Mouse (Mus musculus) urinary bladder, postnatal 14 days (tissue): ENCODE measurements around the gene Srrm3.
A peak's percentile ranks its signal among the peaks of the same experiment; 100 is the strongest.

Experiments
- DNase-seq: peaks from one replicate; pipeline ENCODE4 v3.0.0; 2021; ENCODE audit warnings: low spot score

Srrm3 gene

DNA sequence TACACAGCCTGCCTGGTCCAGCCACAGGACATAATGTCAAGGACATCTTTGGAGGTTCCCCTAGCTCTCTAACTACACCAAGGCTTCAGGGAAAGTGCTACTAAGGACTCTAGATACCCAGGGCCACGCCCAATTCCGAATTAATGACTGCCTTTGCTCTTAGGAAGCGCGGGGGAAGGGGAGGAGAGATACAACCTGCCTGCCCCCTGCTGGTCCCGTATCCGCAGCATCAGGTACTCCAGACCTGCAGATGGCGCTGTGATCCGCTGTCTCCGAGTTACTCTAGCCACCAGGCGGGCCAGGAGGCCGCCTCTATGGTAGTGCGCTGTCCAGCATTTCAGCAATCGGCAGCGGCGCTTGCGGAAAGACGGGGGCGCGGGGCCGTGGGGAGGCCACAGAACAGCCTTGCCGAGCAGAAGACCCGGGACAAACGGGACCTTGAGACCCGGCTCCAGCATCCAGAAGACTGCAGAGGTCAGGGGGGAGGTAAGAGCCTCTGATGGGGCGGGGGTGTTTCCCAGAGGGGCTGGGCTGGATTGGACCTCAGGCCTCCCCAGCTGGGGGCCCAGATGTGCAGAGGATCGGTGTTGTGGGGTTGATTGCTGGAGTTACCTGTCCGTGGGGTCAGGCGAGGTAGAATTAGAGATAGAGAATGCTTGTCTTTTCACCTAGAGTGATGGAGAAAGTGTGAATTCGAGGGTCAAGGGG is at the start of gene Srrm3:
Gene Srrm3 (plus strand): TSS at position 336 of the 708 bp plus-strand sequence.
- peak; percentile 93 for DNase-seq

DNA sequence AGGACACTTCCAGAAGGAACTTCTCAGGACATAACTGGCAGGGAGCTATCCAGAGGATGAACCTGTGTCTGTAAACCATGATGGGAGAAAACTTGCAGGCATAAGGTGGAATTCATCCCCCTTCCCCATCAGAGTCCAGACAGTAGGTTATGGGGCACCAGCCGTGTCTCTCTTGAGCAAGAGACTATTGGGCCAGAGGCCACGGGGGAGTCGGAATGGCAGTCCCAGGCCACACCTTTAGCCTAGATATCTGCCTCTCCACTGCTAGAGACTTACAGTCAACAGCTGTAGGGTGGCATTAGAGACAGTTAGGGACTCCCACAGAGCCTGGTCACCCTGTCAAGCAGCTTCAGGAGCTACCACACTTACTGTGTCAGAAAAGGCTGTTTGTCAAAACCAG is 44.8 kb upstream of the Srrm3 start:
- no peak for DNase-seq

DNA sequence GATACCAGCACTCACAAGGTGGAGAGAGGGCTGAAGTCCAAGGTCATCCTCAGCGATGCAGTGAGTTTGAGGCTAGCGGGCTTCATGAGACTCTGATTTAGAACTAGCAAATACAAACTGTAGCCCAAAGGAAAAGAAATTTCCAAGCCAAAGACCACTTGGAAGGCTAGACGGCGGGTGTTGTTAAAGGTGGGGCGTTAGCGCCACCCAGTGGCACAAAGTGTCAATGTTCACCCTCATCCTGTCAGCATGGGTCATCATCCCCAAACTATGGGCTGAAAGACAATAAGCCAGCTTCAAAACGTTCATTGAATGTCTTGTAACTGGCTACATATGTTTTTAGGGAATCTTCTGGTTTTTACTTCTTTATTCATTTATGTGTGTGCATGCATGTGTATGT is 43.2 kb upstream of the Srrm3 start:
- DNase-seq: peak; percentile 69

DNA sequence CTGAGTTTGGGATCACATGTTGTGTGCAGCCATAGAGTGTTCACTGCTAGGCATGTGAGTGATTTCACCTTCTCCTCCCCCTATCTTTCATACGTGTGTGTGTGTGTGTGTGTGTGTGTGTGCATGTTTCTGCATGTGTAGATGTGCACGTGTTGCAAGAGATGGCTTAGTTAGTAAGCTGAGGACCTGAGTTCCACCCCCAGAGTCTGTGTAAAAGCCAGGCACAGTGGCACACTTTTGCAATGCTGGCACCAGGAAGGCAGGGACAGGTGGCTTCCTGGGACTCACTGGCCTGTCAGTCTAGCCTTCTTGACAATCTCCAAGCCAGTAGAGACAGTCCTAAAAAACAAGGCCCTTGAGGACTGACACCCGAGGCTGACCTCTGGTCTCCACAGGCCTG is 41.7 kb upstream of the Srrm3 start:
- no peak for DNase-seq

DNA sequence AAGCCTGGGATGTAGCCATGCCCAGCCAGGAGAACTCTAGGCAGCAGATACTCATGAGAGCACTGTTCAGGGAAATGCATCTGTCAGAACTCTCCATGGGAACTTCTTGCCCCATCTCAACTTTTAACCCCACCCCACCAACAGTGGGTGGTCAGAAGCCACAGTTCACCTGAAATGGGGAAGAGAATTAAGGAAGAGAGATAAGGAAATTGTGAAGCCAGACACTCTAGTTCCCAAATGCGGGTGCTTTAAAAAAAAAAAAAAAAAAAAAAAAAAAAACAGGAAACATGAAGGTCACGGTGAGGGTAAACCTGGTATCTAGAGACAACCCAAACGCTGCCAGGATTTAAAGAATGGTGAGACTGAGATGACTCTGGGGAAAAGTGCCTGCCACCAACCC is 34.2 kb upstream of the Srrm3 start:
- no peak for DNase-seq

DNA sequence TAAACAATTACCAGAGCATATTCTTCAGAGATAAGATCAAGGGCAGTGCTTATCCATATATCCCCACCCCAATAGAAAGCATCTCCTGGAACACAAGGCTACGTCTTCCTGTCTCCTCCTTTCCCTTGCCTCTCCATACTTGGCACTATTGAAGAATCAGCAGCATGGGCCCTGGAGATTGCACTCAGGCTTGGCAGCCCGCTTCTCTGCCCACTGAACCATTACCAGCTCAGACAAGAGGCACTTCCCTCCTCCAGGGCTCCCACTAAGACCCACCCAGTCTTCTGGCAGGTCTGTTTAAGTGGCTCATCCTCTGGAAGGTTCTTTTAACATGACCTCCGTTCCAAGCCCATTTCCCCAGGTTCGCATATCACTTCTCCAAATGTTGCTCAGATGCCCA is 30.1 kb upstream of the Srrm3 start:
- DNase-seq: no peak

DNA sequence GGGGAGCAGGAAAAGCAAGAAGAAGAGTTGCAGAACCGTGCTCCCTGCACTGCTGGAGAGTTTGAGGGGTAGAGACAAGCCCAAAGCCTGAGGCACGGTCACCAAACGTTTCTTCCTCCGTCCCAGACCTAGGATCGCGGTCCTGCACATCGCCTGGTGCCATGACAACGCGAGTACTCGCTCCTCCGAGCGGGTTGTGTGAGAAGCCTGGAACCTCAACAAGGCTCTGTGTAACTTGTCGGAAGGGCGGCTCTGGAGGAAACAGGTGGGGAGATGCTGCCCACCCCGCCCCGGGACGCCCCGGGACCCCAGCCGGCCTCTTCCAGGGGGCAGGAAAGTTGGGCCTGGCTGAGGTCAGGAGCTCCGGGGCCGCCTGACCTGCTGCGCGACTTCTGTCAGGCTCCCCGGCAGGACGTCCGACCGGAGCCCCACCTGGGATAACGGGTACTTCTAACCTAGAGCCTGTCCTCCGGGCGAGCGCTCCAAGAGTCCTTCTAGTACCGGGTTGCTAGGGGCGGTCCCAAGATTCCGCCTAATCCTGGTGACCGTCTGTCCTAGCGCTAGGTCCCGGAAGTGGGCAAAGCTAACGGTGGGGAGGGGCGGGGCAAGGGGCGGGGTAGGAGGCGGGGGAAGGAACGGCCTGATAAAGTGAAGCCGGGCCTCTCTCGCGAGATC is 28.8 kb upstream of the Srrm3 start, which contains the start of gene Styxl1:
Gene Styxl1 (minus strand): TSS at position 590 of the 675 bp plus-strand sequence.
- DNase-seq: no peak

DNA sequence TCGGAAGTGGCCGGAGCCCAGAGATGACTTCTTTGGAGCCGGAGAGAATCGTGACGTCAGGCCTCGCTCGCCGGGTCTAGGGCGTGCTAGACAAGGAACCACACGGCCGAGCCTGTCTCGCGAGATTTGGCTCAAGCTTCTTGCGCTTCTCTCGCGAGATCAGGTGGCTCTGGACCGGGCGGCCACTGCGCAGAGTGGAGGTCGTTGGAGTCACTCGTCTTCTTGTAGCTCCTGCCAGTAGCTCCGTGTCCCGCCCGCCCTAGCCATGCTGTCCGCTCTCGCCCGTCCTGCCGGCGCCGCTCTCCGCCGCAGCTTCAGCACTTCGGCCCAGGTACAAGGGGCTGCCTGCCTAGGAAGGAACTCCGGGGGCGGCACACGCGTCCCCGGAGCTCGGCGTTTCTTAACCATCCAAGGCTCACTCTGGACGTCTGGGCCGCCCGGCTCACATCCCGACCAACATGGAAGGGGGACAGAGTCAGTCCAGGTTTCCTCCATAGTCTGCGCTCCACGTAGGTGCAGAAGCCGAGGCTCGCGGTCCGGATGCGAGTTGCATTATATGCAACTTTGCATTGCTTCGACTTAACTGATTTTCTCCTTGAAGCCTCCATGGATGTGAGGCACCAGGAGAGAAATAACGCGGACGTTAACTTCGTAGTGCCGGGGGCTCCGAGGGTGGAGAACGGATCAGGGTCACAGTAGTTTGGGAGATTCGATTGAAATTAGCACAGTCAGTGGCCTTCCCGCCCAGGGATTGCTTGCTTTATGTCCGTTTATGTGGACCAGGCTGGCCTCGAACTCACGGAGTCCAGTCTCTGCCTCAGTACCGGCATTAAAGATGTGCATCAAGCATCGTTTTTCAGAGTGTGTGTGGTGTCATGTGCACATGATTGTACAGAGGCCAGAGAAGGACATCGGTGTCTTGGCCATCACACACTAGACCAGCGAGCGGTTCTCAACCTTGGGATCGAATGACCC is 27.9 kb upstream of the Srrm3 start, which contains the start of gene Mdh2:
Gene Mdh2 (plus strand): TSS at position 10 of the 975 bp plus-strand sequence.
- DNase-seq: peak; percentile 100

DNA sequence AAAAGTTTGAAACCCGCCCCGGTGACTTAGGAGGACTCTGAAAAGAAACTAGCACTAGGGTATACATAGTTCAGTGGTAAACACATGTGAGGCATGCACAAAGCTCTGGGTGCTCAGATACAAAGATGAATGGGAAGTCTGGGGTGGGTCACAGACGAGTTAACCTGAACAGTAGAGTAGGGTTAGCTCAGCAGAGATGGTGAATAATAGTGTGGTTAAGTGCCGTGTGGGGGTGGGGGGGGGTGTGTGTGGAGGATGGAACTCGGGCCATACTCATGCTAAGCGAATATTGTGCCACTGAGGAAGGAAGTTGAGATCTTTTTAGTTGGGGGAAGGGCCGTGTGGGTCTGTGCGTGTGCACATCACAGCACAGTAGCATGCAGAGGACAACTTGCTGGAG is 26.4 kb upstream of the Srrm3 start:
- no peak for DNase-seq

DNA sequence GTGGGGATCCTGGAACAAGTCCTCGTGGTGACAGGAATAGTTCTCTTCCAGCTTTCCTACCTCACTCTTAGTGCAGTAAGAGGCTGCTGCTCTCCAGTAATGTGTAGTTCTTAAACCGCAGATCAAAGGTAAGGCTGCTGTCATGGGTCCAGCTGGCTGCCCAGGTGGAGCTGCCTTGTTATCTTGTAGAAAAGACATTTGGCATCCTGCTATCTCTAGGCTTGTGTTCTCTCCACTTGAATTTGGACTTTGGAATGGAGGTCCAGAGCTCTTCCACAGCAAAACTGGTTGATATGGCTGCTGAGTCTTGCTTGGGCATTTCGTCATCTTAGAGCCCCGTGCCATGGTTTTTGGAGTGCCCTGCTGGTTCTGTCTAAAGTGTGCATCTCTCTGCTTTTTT is 23.8 kb upstream of the Srrm3 start:
- DNase-seq: no peak

DNA sequence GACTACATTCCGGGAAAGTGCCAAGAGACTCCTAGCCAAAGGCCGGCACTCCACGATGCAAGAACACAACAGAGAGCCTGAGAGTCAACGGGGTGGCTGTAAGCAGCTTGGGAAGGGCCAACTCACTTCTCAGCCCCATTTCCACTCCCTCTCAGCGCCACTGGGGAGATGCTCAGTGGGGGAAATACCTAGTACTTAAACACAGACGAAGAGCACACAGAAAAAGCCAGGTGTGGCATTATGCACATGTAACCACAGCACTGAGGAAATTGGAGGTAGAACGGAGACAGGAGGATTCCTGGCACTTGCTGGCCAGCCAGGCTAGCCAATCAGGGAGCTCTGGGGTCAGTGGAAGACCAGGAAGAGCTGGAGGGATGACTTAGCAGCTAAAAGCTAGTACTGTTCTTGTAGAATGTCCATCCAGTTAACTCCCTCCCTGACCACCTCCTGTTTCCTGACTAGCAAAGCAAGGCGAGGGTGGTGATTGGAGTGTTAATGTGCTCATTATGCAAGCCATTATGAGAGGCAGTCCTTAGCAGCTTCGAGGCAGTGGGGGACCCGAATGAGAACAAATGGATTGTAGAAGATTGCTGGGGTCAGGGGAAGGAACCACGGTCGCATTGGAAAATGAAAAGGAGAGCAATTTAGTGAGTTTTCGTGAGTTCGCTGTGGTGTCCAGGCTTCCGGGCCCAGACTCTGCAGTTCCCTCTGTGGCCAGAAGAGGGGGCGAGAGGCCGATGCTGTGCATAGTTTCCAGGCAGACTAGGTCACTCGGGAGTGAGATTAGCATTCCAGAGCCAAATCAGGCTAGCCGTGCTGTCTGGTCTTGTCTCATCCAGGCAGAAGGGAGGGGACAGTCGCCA is 12.5 kb upstream of the Srrm3 start:
- DNase-seq: peak; percentile 89

DNA sequence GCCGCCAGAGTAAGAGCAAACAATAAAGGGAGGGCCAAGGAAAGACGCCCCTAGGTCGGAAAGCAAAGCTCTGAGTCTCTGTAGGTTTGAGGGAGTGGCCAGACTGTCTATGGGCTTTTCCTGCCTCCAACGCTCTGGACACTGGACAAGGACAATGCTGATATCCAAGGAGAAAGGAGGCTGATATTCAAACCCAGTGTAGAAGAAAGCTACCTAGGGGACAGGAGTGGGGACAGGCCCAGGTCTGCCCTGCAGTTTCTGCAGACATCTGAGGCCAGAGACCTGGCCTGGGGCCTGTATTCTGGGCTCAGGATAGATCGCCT is 11.9 kb upstream of the Srrm3 start:
- no peak for DNase-seq

DNA sequence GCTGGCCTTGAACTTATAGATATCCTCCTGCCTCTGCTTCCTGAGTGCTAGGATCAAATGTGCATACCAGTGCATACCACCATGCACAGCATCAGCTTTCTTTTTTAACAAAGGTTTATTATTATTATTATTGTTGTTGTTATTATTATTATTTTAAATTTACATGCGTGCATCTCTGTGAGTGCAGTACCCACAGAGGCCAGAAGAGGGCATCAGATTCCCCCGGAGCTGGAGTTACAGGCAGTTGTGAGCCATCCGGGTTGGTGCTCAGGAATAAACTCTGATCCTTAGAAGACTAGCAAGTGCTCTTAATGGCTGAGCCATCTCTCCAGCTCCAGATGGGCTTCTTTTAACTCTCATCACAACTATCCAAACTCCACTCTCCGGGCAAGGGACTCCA is 6.9 kb upstream of the Srrm3 start:
- DNase-seq: no peak

DNA sequence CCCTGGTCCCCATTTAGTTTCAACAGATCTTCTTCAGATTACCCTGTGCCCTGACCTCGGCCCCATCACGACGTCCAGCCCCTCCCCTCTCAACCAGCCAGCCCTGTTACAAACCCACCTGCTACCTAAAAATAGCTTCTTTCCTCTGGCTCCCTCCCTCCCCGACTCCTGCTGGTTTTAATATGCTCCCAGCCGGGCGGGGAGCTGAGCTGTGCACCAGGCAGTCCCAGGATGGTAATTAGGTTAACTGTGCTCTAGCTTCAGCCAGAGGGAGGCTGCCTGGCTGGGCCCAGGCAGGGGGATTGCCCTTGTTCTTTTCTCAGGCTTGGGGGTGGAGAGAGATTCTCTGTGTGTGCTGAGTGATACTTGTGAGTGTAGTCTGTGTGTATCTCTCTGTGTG is 5.8 kb upstream of the Srrm3 start:
- no peak for DNase-seq

DNA sequence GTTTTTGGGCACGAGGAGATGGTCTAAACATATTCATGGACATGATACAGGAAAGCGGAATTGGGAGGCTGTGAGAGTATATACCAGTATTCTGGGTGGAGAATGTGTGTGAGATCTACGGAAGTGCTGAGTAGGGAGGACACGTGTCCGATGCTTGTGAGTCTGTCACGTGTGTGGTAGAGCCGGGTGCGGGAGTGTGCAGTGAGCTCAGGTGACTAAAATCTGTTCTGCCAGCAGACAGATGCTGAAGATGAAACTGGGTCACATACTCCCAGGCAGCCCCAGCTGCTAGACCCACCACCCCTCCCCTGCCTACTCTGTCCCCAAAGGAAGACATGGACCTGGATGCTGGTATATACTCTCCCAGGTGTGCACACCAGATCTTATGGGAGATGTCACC is 4.0 kb upstream of the Srrm3 start:
- no peak for DNase-seq

DNA sequence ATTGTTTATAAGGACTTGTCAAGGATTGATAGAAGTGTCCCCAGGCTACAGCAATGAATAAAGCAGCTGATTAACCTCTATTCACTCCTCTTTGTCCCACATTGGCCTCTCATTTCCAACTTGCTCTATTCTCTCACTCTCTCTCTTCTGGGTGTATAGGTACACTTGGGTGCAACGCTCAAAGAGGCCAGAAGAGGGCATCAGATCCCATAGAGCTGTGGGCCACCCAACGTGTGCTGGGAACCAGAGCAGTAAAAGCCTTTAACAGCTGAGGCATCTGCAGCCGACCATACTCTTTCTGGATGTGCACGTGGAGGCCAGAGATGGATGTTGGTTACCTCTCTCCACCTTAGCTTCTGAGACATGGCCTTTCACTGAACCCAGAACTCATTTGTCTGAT is 3.6 kb upstream of the Srrm3 start:
- no peak for DNase-seq

DNA sequence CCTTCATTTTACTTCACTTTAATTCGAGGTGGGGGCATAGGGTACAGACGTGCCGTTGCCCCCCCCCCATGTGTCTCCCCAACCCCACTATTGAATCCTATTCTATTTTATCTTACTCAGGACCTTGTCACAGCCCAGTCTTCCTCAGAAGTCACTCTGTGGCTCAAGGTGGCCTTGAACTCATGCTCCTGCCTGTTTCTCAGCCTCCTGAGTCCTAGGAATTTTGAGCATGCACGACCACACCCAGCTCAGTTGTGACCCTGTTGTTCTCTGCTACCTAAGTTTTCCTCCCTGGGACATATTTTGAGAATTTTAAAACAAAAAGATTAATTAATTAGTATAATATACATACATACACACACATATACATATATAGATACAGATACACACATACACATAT is 3.0 kb upstream of the Srrm3 start:
- no peak for DNase-seq

DNA sequence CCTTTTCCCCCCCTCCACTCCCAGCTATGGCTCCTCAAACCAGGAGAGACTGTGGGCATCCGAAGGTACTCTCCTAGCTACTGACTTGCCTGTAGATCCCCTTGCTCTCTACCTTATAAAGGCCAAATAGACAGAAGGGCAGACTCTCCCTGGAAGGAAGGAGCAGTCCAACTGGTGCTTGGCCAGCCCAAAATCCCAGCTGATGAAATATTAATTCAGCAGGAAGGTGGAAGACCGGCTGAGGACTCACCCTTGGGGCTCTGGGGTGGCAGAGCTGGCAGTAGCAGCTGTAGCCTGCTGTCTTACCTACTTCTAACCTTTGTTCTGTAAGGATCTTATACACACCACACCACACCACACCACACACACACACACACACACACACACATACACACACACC is 2.0 kb upstream of the Srrm3 start:
- no peak for DNase-seq

DNA sequence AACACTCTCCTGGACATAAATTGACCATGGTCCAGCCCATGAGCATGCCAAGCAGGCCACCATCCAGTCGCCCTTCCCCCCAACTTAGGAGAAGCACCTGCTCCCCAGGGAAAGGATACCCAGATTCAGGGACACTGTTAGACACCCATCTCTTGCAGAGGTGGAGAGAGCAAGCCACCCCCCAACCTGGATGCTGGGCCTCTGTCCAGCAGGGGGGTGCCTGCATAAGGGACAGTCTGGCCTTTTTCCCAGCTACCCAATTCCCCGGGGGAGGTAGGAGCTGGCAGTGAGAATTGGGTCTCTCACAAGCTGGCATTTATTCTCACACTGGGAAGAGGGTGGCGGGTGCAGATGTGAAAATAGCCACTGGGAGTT is 560 bp downstream of the Srrm3 start:
- DNase-seq: no peak

DNA sequence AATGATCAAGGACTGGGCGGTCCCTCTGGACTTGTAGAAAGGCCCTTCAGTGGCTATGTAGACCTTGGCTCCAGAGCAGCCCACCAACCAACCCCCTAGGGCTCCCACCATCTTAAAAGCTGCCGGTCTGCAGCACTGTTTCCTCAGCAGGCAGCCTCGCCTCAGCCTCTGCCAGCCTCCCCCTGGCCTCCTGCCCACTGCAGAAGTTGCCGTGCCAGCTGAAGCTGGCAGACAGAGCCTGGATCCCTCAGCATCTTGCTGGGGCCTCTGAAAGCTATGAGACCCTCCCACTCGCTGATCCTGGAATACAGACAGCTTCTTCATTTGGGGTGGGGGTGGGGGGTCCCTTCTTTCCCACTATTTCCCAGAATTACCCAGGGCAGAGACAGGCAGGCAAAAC is 6.3 kb downstream of the Srrm3 start:
- DNase-seq: no peak

DNA sequence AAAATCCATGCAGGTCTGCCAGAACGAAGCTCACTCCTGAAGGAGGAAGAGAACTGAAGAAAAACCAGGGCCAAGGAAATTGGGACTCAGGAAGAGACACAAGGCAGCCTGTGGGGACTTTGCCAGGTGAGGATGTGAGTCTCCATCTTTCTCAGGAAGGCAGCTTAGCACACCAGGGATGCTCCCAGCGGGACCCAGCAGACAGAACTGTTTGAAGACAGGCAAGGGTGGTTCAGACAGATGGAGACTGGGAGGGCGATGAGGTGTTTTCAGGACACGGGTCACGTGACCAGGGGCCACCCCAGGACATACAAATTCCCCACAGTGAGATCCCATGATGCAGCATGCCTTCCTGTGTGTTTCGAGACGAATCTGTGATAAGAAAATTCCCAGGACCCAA is 11.8 kb downstream of the Srrm3 start:
- DNase-seq: no peak
